Mouse (Mus musculus) G1E (cell line): ENCODE results near the gene Mst1r. TPM values are rescaled to one million over a fixed set of nuclear protein-coding genes. Genes with fewer than 3 reads are reported as not detected.

ENCODE experiments used
- ATAC-seq: 2 replicates; pipeline ENCODE4 v1.8.0; 2016; ENCODE audit warnings: mild to moderate bottlenecking; ENCODE audit not compliant: insufficient number of reproducible peaks, poor library complexity, low FRiP score, severe bottlenecking; ENCODE audit errors: extremely low read depth
- DNase-seq: peaks from one replicate; pipeline ENCODE4 v3.0.0; 2012; ENCODE audit warnings: low spot score
- H3K27me3 ChIP-seq: 2 replicates; pipeline ENCODE4 v1.6.1; 2012; ENCODE audit warnings: mild to moderate bottlenecking, low read length, inconsistent platforms; ENCODE audit not compliant: insufficient read depth
- H3K36me3 ChIP-seq: replicated peaks from 2 replicates; pipeline ENCODE3; 2012; ENCODE audit warnings: mild to moderate bottlenecking, inconsistent platforms
- H3K4me1 ChIP-seq: 2 replicates; pipeline ENCODE4 v1.6.1; 2012; ENCODE audit warnings: low read depth, low read length, inconsistent platforms, mixed read lengths; ENCODE audit not compliant: insufficient read depth
- H3K4me3 ChIP-seq: 2 replicates; pipeline ENCODE4 v1.5.1; 2012; ENCODE audit warnings: low read depth, mild to moderate bottlenecking, inconsistent platforms, low read length, moderate library complexity, mixed read lengths
- H3K9me3 ChIP-seq: replicated peaks from 2 replicates; pipeline ENCODE4 v1.6.1; 2012; ENCODE audit warnings: inconsistent platforms
- CTCF ChIP-seq: IDR thresholded peaks from 2 replicates; pipeline ENCODE4 v1.5.1; 2012; ENCODE audit warnings: low read depth, low read length, inconsistent platforms, mixed read lengths
- GATA1 ChIP-seq: IDR thresholded peaks from 2 replicates; pipeline ENCODE4 v1.6.1; 2012; ENCODE audit warnings: borderline replicate concordance, low read length, inconsistent platforms, mixed read lengths
- GATA2 ChIP-seq: IDR thresholded peaks from 2 replicates; pipeline ENCODE4 v1.6.1; 2012; ENCODE audit warnings: low read depth, low read length, inconsistent platforms, borderline replicate concordance
- POLR2AphosphoS5 ChIP-seq: IDR thresholded peaks from 2 replicates; pipeline ENCODE4 v1.6.1; 2012; ENCODE audit warnings: low read depth, low read length, inconsistent platforms; ENCODE audit not compliant: insufficient replicate concordance
- TAL1 ChIP-seq: conservative IDR thresholded peaks from 2 replicates; pipeline ENCODE4 v1.6.1; 2012; ENCODE audit warnings: low read depth, low read length, inconsistent platforms, mixed read lengths
- polyA plus RNA-seq: library from polyadenylated mRNA; stranded (reverse); fragments of >175 nt; gene quantifications from 2 replicates; pipeline ENCODE4 v1.2.3, GENCODE M21; 2012
- total RNA-seq, 2 experiments: library from RNA; stranded (forward) in 1 of 2; stranded (reverse) in 1 of 2; fragments of 200-1000 nt in 1 of 2; fragments of >200 nt in 1 of 2; fragmentation: Nextera tagmentation in 1 of 2; gene quantifications; 2 replicates each; pipeline ENCODE4 v1.2.3; 2014 to 2017

The Mst1r gene
- total and polyA plus RNA-seq, 3 experiments: 0.01 TPM; not detected in 2

GRCm38 (mm10) chr9:107957141-107957540, 50.5 kb downstream of the Mst1r start:
- ATAC-seq: no peak
- Histone ChIP-seq H3K36me3 (peaks cover 96% of the 10 kb centered on the region), H3K9me3 (no peaks in the 10 kb centered on the region), H3K27me3 (no peaks in the 10 kb centered on the region), H3K4me1 (peaks cover 17% of the 10 kb centered on the region), H3K4me3 (no peak overlapping the region)
- no peak for TF ChIP-seq GATA1
- no peak for DNase-seq

- ATAC-seq: no peak
- H3K4me3 ChIP-seq: no peak overlapping the region
- no peak for TF ChIP-seq TAL1
- TF ChIP-seq GATA1: no peak
- TF ChIP-seq POLR2AphosphoS5: no peak
- TF ChIP-seq GATA2: no peak
- TF ChIP-seq CTCF: no peak
- DNase-seq: no peak
- peaks cover 14% of the 10 kb centered on the region; the same call in 1 of the 2 replicates for H3K4me1 ChIP-seq
- no peaks in the 10 kb centered on the region for H3K27me3 ChIP-seq
- H3K36me3 ChIP-seq: peaks cover 100% of the 10 kb centered on the region
- no peaks in the 10 kb centered on the region for H3K9me3 ChIP-seq
Measured at GRCm38 (mm10) chr9:107959896-107960295, 53.2 kb downstream of the Mst1r start.

- peaks cover 100% of the 10 kb centered on the region for H3K36me3 ChIP-seq
- TF ChIP-seq POLR2AphosphoS5 (no peak), CTCF (no peak), GATA1 (no peak), GATA2 (no peak), TAL1 (no peak)
- no peak overlapping the region for H3K4me3 ChIP-seq
- H3K9me3 ChIP-seq: no peaks in the 10 kb centered on the region
- peaks cover 14% of the 10 kb centered on the region; the same call in 1 of the 2 replicates for H3K4me1 ChIP-seq
- ATAC-seq (no peak), DNase-seq (no peak)
- H3K27me3 ChIP-seq: no peaks in the 10 kb centered on the region
Measured at GRCm38 (mm10) chr9:107960928-107961327, 54.3 kb downstream of the Mst1r start.

DNA sequence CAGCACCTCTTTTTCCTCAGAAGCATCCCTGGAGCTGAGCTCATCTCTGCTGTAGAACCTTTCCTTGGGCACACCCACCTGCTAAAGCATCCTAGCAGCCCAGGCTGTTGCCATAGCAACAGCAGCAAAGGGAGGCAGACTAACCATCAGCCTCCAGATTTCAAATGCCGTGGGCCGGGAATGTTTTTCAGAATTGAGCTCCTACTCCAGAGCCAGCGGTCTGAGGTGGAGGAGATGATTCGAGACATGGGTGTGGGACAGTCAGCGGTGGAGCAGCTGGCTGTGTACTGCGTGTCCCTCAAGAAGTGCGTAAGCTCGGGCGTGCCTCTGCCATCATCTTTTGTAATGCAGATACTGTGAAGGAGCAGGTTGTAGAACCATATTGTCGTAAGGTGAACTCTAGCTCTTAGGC, 54.7 kb downstream of the Mst1r start:
- peaks cover 14% of the 10 kb centered on the region; the same call in 1 of the 2 replicates for H3K4me1 ChIP-seq

GRCm38 (mm10) chr9:107961881-107962280, 55.2 kb downstream of the Mst1r start:
- no peak for DNase-seq
- ATAC-seq: no peak
- peaks cover 14% of the 10 kb centered on the region; the same call in 1 of the 2 replicates for H3K4me1 ChIP-seq

More for the DNA sequence above, 54.7 kb downstream of the Mst1r start:
- Histone ChIP-seq H3K27me3 (no peaks in the 10 kb centered on the region), H3K4me3 (no peak overlapping the region), H3K9me3 (no peaks in the 10 kb centered on the region), H3K36me3 (peaks cover 100% of the 10 kb centered on the region)
- ATAC-seq (no peak), DNase-seq (no peak)
- TF ChIP-seq GATA1: no peak
- TF ChIP-seq TAL1: no peak
- no peak for TF ChIP-seq GATA2
- no peak for TF ChIP-seq CTCF
- TF ChIP-seq POLR2AphosphoS5: no peak

DNA sequence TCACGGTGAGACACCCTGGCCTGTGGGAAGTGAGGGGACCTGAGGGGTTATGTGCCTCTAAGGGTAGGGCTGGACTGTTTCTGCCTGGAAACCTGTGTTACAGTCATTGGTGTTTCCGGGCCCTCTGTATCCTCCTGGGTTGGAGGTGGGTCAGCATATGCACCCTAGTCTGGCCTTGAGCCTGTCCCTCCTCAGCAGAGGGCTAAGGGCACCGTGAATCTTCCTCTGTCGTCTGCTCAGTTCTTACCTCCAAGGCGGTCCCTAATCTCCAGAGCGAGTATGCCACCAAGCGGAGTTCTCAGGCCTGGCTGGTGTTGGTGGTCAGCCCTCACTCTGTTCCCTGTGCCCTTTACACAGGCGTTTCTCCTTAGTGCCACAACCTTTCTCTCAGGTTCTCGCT, 56.2 kb downstream of the Mst1r start:
- Histone ChIP-seq H3K4me3 (no peak overlapping the region), H3K9me3 (no peaks in the 10 kb centered on the region), H3K36me3 (peaks cover 99% of the 10 kb centered on the region), H3K4me1 (peaks cover 14% of the 10 kb centered on the region; the same call in 1 of the 2 replicates), H3K27me3 (no peaks in the 10 kb centered on the region)
- TF ChIP-seq GATA2: no peak
- no peak for TF ChIP-seq CTCF
- TF ChIP-seq TAL1: no peak
- no peak for TF ChIP-seq POLR2AphosphoS5
- TF ChIP-seq GATA1: no peak
- ATAC-seq (no peak), DNase-seq (no peak)

More at GRCm38 (mm10) chr9:107961881-107962280, 55.2 kb downstream of the Mst1r start:
- Histone ChIP-seq H3K27me3 (no peaks in the 10 kb centered on the region), H3K9me3 (no peaks in the 10 kb centered on the region), H3K4me3 (no peak overlapping the region), H3K36me3 (peaks cover 100% of the 10 kb centered on the region)
- TF ChIP-seq POLR2AphosphoS5: no peak
- no peak for TF ChIP-seq GATA2
- TF ChIP-seq CTCF: no peak
- no peak for TF ChIP-seq GATA1
- TF ChIP-seq TAL1: no peak

DNA sequence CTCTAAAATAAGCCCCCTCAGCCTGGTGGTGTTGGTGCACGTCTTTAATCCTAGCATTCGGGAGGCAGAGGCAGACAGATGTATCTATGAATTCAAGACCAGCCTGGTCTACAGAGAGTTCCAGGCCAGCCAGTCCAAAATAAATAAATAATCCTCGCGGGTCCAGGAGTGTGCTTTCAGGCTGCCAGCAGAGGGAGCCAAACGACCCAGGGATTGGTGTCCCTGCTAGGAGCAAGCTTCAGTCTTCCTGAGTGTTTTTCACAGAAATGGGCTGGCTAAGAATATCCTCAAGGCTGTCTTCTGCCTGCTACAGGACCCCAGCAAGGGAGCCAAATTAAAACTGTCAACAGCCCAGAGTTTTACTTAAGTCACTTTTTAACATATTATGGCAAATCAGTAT, 57.0 kb downstream of the Mst1r start:
- Histone ChIP-seq H3K4me1 (peaks cover 14% of the 10 kb centered on the region; the same call in 1 of the 2 replicates), H3K9me3 (no peaks in the 10 kb centered on the region), H3K27me3 (no peaks in the 10 kb centered on the region), H3K4me3 (no peak overlapping the region), H3K36me3 (peaks cover 99% of the 10 kb centered on the region)
- ATAC-seq (0 out of 2 replicates have a peak, but pooled peaks have one; percentile 8), DNase-seq (peak; percentile 74)
- TF ChIP-seq CTCF: peak; percentile 92
- TF ChIP-seq POLR2AphosphoS5: no peak
